Mouse (Mus musculus) ES-E14 (cell line): ENCODE measurements at regions not wholly inside any gene's neighbourhood (a gene's known extent, or its start where the extent isn't known, plus 50 kb on each side); places are given as distances from the start of the nearest gene placed in this dataset.

Experiments
- DNase-seq: peaks from one replicate; pipeline ENCODE4 v3.0.0-alpha.2; 2013; ENCODE audit warnings: low read depth, low spot score
- H3K27ac ChIP-seq: 2 replicates; pipeline ENCODE4 v1.5.1; 2012; ENCODE audit warnings: low read depth, mild to moderate bottlenecking, low read length, moderate library complexity, mixed read lengths; ENCODE audit not compliant: poor library complexity, insufficient read depth, severe bottlenecking
- H3K36me3 ChIP-seq: 2 replicates; pipeline ENCODE4 v1.6.1; 2012; ENCODE audit warnings: mild to moderate bottlenecking, low read length, moderate library complexity, mixed read lengths; ENCODE audit not compliant: control insufficient read depth, poor library complexity, insufficient read depth, severe bottlenecking
- H3K4me1 ChIP-seq, 2 experiments: fragments of 150-350 bp in 1 of 2; sonication (generic) in 1 of 2; 2 replicates each; pipeline ENCODE4 v1.6.1; 2012; ENCODE audit warnings: low read length in 2 of 2, mild to moderate bottlenecking in 1 of 2, mixed read lengths in 1 of 2; ENCODE audit not compliant: control insufficient read depth in 2 of 2, insufficient read depth in 2 of 2, poor library complexity in 1 of 2
- H3K4me3 ChIP-seq, 2 experiments: fragments of 150-350 bp in 1 of 2; sonication (generic) in 1 of 2; 2 replicates each; pipeline ENCODE4 v1.5.1; 2012; ENCODE audit warnings: low read length in 2 of 2, low read depth in 1 of 2, mild to moderate bottlenecking in 1 of 2, mixed read lengths in 1 of 2; ENCODE audit not compliant: insufficient read depth in 1 of 2, poor library complexity in 1 of 2, severe bottlenecking in 1 of 2
- H3K9ac ChIP-seq: 2 replicates; pipeline ENCODE4 v1.6.1; 2012; ENCODE audit warnings: low read depth, mild to moderate bottlenecking, low read length, mixed read lengths; ENCODE audit not compliant: poor library complexity, insufficient read depth, severe bottlenecking
- H3K9me3 ChIP-seq: fragments of 150-350 bp; sonication (generic); 2 replicates; pipeline ENCODE4 v1.6.1; 2012; ENCODE audit warnings: low read depth, mild to moderate bottlenecking, low read length; ENCODE audit not compliant: control insufficient read depth, insufficient read depth
- CHD2 ChIP-seq: IDR thresholded peaks from 2 replicates; pipeline ENCODE4 v1.6.1; 2014; ENCODE audit warnings: mild to moderate bottlenecking, low read depth, low read length, inconsistent platforms
- HCFC1 ChIP-seq: IDR thresholded peaks from 2 replicates; pipeline ENCODE4 v1.6.1; 2012; ENCODE audit warnings: low read length, inconsistent platforms, borderline replicate concordance; ENCODE audit not compliant: insufficient read depth
- MAFK ChIP-seq: IDR thresholded peaks from 2 replicates; pipeline ENCODE4 v1.6.1; 2014; ENCODE audit warnings: mild to moderate bottlenecking, low read depth, low read length, inconsistent platforms; ENCODE audit not compliant: insufficient read depth
- ZC3H11A ChIP-seq: IDR thresholded peaks from 2 replicates; pipeline ENCODE4 v1.6.1; 2012; ENCODE audit warnings: low read depth, mild to moderate bottlenecking, inconsistent platforms, low read length, borderline replicate concordance
- ZNF384 ChIP-seq: IDR thresholded peaks from 2 replicates; pipeline ENCODE4 v1.6.1; 2012; ENCODE audit warnings: low read depth, low read length, inconsistent platforms
- in situ Hi-C, 2 experiments: fragments of 600-800 bp; cut with MboI; formaldehyde crosslinking; loops; one replicate each; pipeline ENCODE4 v1.15.1; 2025; ENCODE audit warnings: low sequenced_read_pairs in 2 of 2, inconsistent platforms in 1 of 2; ENCODE audit not compliant: unreplicated experiment in 2 of 2

- Histone ChIP-seq H3K27ac (no peak overlapping the region), H3K36me3 (no peaks in the 10 kb centered on the region), H3K4me1 (no peaks in the 10 kb centered on the region; a peak in 1 of 4 replicates), H3K9ac (no peak overlapping the region), H3K9me3 (no peaks in the 10 kb centered on the region), H3K4me3 (no peak overlapping the region)
- in situ Hi-C loops, result no loop called here
- no peak for TF ChIP-seq MAFK
- no peak for TF ChIP-seq CHD2
- TF ChIP-seq ZNF384, result no peak
- TF ChIP-seq HCFC1, result no peak
- no peak for TF ChIP-seq ZC3H11A
- no peak for DNase-seq
Measured at GRCm38 (mm10) chr13:47695877-47696276, 565.2 kb upstream of the Id4 start.

- no peak overlapping the region for H3K27ac ChIP-seq
- H3K9ac ChIP-seq, result no peak overlapping the region
- H3K4me3 ChIP-seq, result no peak overlapping the region
- no peaks in the 10 kb centered on the region for H3K4me1 ChIP-seq
- DNase-seq, result no peak
- no peaks in the 10 kb centered on the region for H3K36me3 ChIP-seq
- H3K9me3 ChIP-seq, result no peaks in the 10 kb centered on the region
- in situ Hi-C loops, result no loop called here
- TF ChIP-seq ZC3H11A, result no peak
- no peak for TF ChIP-seq CHD2
- no peak for TF ChIP-seq MAFK
- TF ChIP-seq HCFC1, result no peak
- TF ChIP-seq ZNF384, result no peak
Measured at GRCm38 (mm10) chr13:47700556-47700955, 560.5 kb upstream of the Id4 start.

GRCm38 (mm10) chr13:47707961-47708609, 552.9 kb upstream of the Id4 start:
- no peaks in the 10 kb centered on the region for H3K4me1 ChIP-seq
- in situ Hi-C loops, result no loop called here
- no peak for DNase-seq
- no peak overlapping the region for H3K9ac ChIP-seq
- no peak overlapping the region for H3K4me3 ChIP-seq
- no peak for TF ChIP-seq MAFK
- TF ChIP-seq ZNF384, result no peak
- no peak for TF ChIP-seq CHD2
- TF ChIP-seq ZC3H11A, result no peak
- TF ChIP-seq HCFC1, result no peak
- H3K36me3 ChIP-seq, result no peaks in the 10 kb centered on the region
- no peaks in the 10 kb centered on the region for H3K9me3 ChIP-seq
- H3K27ac ChIP-seq, result no peak overlapping the region

GRCm38 (mm10) chr13:47709323-47709722, 551.7 kb upstream of the Id4 start:
- no peak overlapping the region for H3K9ac ChIP-seq
- no peak overlapping the region for H3K27ac ChIP-seq
- H3K4me3 ChIP-seq, result no peak overlapping the region
- in situ Hi-C loops, result no loop called here
- no peak for DNase-seq
- no peaks in the 10 kb centered on the region for H3K36me3 ChIP-seq
- no peaks in the 10 kb centered on the region for H3K4me1 ChIP-seq
- no peak for TF ChIP-seq CHD2
- no peak for TF ChIP-seq ZC3H11A
- no peak for TF ChIP-seq ZNF384
- no peak for TF ChIP-seq HCFC1
- TF ChIP-seq MAFK, result no peak
- no peaks in the 10 kb centered on the region for H3K9me3 ChIP-seq

- no peaks in the 10 kb centered on the region for H3K9me3 ChIP-seq
- H3K27ac ChIP-seq, result no peak overlapping the region
- H3K4me3 ChIP-seq, result no peak overlapping the region
- H3K36me3 ChIP-seq, result no peaks in the 10 kb centered on the region
- in situ Hi-C loops, result no loop called here
- no peak for DNase-seq
- H3K4me1 ChIP-seq, result no peaks in the 10 kb centered on the region
- H3K9ac ChIP-seq, result no peak overlapping the region
- TF ChIP-seq HCFC1 (no peak), ZC3H11A (no peak), CHD2 (no peak), MAFK (no peak)
Measured at GRCm38 (mm10) chr13:47712507-47712906, 548.5 kb upstream of the Id4 start.
